Mouse (Mus musculus) kidney, postnatal 0 days (tissue): ENCODE results near the gene Rtp3. TPM values are rescaled to one million over a fixed set of nuclear protein-coding genes. Genes with fewer than 3 reads are reported as not detected.

Source experiments
- ATAC-seq: fragments of 200-750 bp; cut with Nextera tagmentation; replicated peaks from 2 replicates; pipeline ENCODE4 v1.8.0; 2017; ENCODE audit warnings: low read depth, moderate number of reproducible peaks, moderate TSS enrichment, moderate library complexity; ENCODE audit not compliant: low FRiP score
- DNase-seq: peaks from one replicate; pipeline ENCODE4 v3.0.0-alpha.2; 2016; ENCODE audit warnings: low spot score
- H3K27ac ChIP-seq: fragments of 300-500 bp; sonication (generic); 2 replicates; pipeline ENCODE4 v1.5.1; 2014; ENCODE audit warnings: mild to moderate bottlenecking
- H3K27me3 ChIP-seq: fragments of 300-500 bp; sonication (generic); 2 replicates; pipeline ENCODE4 v1.6.1; 2014; ENCODE audit warnings: low read length, mixed read lengths; ENCODE audit not compliant: insufficient read depth
- H3K36me3 ChIP-seq: fragments of 300-500 bp; sonication (generic); 2 replicates; pipeline ENCODE4 v1.6.1; 2014; ENCODE audit warnings: low read length, mixed read lengths; ENCODE audit not compliant: insufficient read depth
- H3K4me1 ChIP-seq: fragments of 300-500 bp; sonication (generic); replicated peaks from 2 replicates; pipeline ENCODE4 v1.6.1; 2014; ENCODE audit warnings: antibody characterized with exemption, low read length, mixed read lengths; ENCODE audit not compliant: insufficient read depth
- H3K4me2 ChIP-seq: fragments of 300-500 bp; sonication (generic); 2 replicates; pipeline ENCODE4 v1.6.1; 2014; ENCODE audit warnings: mild to moderate bottlenecking, low read length, moderate library complexity, mixed read lengths
- H3K4me3 ChIP-seq: fragments of 300-500 bp; sonication (generic); replicated peaks from 2 replicates; pipeline ENCODE4 v1.5.1; 2014; ENCODE audit warnings: low read depth, low read length
- H3K9ac ChIP-seq: fragments of 300-500 bp; sonication (generic); 2 replicates; pipeline ENCODE4 v1.6.1; 2014; ENCODE audit warnings: low read depth, low read length
- H3K9me3 ChIP-seq: fragments of 300-500 bp; sonication (generic); replicated peaks from 2 replicates; pipeline ENCODE4 v1.6.1; 2016; ENCODE audit warnings: low read length, inconsistent platforms, mixed read lengths
- CTCF ChIP-seq: IDR thresholded peaks from 2 replicates; pipeline ENCODE4 v1.5.1; 2016; ENCODE audit warnings: antibody characterized with exemption, low read depth, mild to moderate bottlenecking, moderate library complexity
- WGBS: fragments of 180-500 bp; shearing (Covaris S2); extraction: QIAGEN DNeasy Blood & Tissue Kit; methylation state at CpG from one replicate; pipeline ENCODE4 v1.1.7; 2014; 5-methylcytosine and 5-hydroxymethylcytosine counted together
- polyA plus RNA-seq: library from polyadenylated mRNA; unstranded; fragments of >200 nt; fragmentation: Nextera tagmentation; extraction: Ambion mirVana; gene quantifications from 2 replicates; pipeline ENCODE4 v1.2.1, GENCODE M21; 2015

Gene Rtp3
- polyA plus RNA-seq, 1 experiment from 2014 or later = 0.89 TPM

DNA sequence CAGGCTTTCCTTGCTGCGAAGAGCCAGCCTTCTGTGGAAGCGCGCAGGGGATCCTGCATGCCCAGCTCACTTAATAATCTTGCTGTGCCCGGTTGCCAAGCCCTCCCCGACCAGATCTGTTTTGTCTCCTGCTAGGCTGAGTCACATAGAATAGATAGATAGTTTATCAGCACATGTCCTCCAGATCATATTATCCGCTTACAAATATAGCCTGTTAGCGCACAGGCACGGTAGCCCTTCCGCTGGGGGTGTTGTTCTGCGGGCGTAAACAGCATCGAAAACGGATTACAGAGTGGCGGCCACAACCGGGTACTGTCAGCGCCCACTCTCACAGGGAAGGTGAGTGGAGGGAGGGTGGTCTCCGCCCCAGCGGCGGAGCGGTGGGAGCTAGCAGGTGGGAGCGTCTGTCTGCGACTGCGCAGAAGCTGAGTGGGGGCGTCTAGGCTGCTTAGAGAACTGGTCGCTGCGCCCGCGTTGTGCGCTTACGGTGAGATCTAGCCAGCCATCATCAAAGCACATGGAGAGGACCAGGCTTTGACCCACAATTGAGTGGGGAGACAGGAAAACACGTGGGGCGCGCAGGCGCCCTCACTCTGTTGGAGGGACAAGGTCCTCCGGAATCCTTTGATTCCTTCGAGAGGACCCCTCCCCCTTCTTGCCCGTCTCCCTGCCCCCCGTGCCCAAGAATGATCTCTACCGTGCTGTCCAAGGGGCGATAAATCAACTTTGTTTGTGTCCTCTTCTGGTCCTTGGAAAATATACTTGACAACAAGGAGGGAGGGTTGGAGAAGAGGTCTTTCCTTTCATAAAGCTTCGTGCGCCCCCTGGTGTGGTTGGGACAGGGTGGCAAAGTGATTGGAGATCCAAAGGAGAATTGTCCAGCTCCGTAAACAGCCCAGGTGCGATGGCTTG lies 36.6 kb downstream of the Rtp3 start:
- H3K4me2 ChIP-seq = peak overlapping the region; percentile 97
- H3K4me3 ChIP-seq = peak overlapping the region; percentile 59
- H3K9me3 ChIP-seq = no peaks in the 10 kb centered on the region
- 1% methylated on average over 44 of the region's 44 CpGs for WGBS
- H3K36me3 ChIP-seq = no peaks in the 10 kb centered on the region
- peak; percentile 62 for ATAC-seq
- 0 out of 2 replicates have a peak, but pooled peaks cover 8% of the 10 kb centered on the region for H3K27me3 ChIP-seq
- H3K9ac ChIP-seq = peak overlapping the region; percentile 50
- peak; percentile 87 for DNase-seq
- H3K4me1 ChIP-seq = no peaks in the 10 kb centered on the region
- TF ChIP-seq CTCF = peak; percentile 84
- H3K27ac ChIP-seq = no peak overlapping the region

DNA sequence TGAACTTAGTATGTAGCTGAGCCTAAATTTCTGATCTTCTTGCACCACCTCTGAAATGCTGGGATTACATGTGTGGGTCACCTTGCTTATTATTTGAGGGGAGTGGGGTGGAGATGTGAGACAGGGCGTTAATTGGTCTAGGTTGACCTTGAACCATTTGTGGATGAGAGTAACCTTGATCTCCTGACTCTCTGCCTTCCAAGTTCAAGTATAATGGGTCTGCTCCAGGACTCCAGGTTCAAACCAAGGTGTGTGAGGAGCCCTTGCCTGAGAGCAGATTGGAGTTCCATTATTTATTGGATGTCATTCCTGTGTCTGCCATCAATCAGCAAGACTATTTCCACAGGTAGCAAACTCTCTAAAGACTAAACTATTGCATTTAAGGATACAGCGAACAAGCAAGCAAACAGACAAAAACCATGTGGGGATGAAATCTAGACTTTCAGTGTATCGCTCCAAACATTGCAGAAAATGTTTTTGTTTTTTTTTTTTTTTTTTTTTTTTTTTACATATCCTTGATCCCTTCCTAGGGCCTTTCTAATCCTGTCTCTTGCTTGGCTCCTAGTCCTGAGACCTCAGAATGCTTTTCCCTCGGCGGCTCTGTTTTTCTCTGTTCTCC lies 37.3 kb downstream of the Rtp3 start:
- Histone ChIP-seq H3K4me3 (peak overlapping the region; percentile 59), H3K27ac (no peak overlapping the region), H3K36me3 (no peaks in the 10 kb centered on the region), H3K27me3 (0 out of 2 replicates have a peak, but pooled peaks cover 8% of the 10 kb centered on the region), H3K4me2 (peak overlapping the region; percentile 97), H3K9me3 (no peaks in the 10 kb centered on the region), H3K4me1 (no peaks in the 10 kb centered on the region), H3K9ac (0 out of 2 replicates have a peak overlapping the region, but pooled peaks have one; percentile 50)
- WGBS = 47% methylated on average over 5 of the region's 5 CpGs
- TF ChIP-seq CTCF = no peak
- ATAC-seq = no peak
- DNase-seq = no peak

DNA sequence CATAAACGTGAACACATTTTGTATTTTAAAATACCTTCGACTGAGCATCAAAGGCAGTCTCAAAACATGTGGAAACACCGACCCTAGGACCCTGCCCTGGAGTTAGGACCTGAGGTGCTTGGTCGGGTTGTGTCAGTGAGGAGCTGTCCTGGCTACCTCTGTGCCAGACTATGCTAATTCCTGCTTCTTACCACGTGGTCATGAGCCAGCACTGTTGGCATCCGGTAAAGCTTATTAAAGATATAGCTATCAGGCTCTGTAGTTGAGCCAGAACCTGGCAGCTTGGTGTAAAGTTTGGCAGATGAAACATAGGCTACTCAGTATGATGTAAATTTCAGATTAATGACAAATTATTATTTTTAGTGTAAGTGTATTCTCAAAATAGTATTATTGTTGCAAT lies 38.0 kb downstream of the Rtp3 start:
- Histone ChIP-seq H3K4me1 (no peaks in the 10 kb centered on the region), H3K4me3 (no peak overlapping the region), H3K36me3 (no peaks in the 10 kb centered on the region), H3K9ac (no peak overlapping the region), H3K27ac (no peak overlapping the region), H3K27me3 (peaks cover 8% of the 10 kb centered on the region; the same call in 1 of the 2 replicates), H3K9me3 (no peaks in the 10 kb centered on the region), H3K4me2 (no peak overlapping the region)
- WGBS = 58% methylated on average over 6 of the region's 6 CpGs
- TF ChIP-seq CTCF = no peak
- no peak for ATAC-seq
- no peak for DNase-seq

DNA sequence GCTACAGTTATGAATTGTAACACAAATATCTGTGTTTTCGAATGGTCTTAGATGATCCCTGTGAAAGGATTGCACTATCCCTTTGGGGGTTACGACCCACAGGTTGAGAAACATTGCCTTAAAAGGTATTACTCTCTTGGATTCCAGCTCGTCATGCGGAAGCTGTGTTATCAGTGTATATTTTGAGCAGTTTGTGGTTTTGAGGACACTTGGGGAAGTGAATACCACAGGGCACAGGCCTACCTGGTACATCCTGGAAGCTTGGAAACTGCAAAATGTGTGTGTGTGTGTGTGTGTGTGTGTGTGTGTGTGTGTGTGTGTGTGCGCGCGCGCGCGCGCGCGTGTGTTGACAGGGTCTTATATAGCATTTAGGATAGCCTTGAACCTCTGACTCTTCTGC lies 38.5 kb downstream of the Rtp3 start:
- H3K9me3 ChIP-seq = no peaks in the 10 kb centered on the region
- no peaks in the 10 kb centered on the region for H3K4me1 ChIP-seq
- DNase-seq = no peak
- H3K4me3 ChIP-seq = no peak overlapping the region
- no peak for TF ChIP-seq CTCF
- 94% methylated on average over 13 of the region's 13 CpGs for WGBS
- no peak for ATAC-seq
- H3K36me3 ChIP-seq = no peaks in the 10 kb centered on the region
- H3K4me2 ChIP-seq = no peak overlapping the region
- no peak overlapping the region for H3K27ac ChIP-seq
- no peak overlapping the region for H3K9ac ChIP-seq
- peaks cover 10% of the 10 kb centered on the region; the same call in 1 of the 2 replicates for H3K27me3 ChIP-seq

DNA sequence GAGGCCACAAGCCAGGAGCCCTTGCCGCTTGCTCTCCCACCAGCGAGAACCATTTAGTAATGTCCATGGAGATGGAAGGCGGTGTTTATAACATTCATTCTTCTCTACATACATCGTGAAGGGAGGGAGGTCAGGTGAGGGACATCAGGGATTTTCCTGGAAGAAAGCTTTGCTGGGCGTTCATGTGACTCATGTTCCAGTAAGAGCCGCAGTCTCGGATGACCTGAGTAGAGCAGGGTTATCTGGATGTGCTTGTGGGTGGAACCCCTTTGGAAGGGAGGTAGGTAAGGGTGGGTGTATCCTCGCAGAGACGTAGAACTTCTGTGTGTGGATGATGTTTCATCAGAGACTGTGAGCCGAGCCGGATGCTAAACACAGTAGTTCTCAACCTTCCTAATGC lies 39.0 kb downstream of the Rtp3 start, which contains the start of gene Lrrc2:
Lrrc2 (plus strand) TSS at position 149 of the 400 bp plus-strand sequence.
- Histone ChIP-seq H3K4me2 (no peak within 1 kb of the TSS), H3K36me3 (no peaks in the 10 kb centered on the region), H3K4me1 (no peaks in the 10 kb centered on the region), H3K4me3 (no peak within 1 kb of the TSS), H3K9me3 (no peaks in the 10 kb centered on the region), H3K27ac (no peak within 1 kb of the TSS), H3K27me3 (peaks cover 15% of the 10 kb centered on the region), H3K9ac (no peak within 1 kb of the TSS)
- no peak for TF ChIP-seq CTCF
- no peak for ATAC-seq
- DNase-seq = no peak
- 76% methylated on average over 11 of the region's 11 CpGs for WGBS

DNA sequence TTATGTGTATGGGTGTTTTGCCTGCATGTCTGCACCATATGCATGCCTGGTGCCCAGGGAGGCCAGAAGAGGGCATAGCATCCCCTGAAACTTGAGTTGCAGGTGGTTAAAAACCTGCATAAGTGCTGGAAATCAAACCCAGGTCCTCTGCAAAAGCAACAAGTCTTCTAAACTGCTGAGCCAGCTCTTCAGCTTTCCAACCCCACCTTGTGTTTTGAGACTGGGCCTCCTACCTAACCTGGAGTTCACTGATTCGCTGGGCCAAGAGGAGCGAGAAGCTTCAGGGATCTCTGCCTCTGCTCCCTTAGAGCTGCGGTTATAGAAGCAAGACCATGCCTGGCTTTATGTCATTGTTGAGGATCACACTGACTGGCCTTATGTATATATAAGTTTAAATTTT lies 40.3 kb downstream of the Rtp3 start:
- Histone ChIP-seq H3K27ac (no peak overlapping the region), H3K9me3 (no peaks in the 10 kb centered on the region), H3K27me3 (peaks cover 18% of the 10 kb centered on the region), H3K9ac (no peak overlapping the region), H3K4me1 (no peaks in the 10 kb centered on the region), H3K4me3 (no peak overlapping the region), H3K4me2 (no peak overlapping the region), H3K36me3 (no peaks in the 10 kb centered on the region)
- TF ChIP-seq CTCF = no peak
- DNase-seq (no peak), ATAC-seq (no peak)
- WGBS = 93% methylated on average over 3 of the region's 3 CpGs
